Comparison of ENCODE assay signal across 8 mouse cellular contexts in genomic region chr17:24527723-24528559, GRCm38 (mm10). TPM values are rescaled to one million over a fixed set of nuclear protein-coding genes. Genes with fewer than 3 reads are reported as not detected.
DNase-seq lines count a peak whose midpoint lies in the region; ATAC-seq lines count a peak whose summit lies in the region.

Gene Traf7, minus strand, starts transcription at chr17:24527938.

- H3K9ac ChIP-seq in hindbrain, embryonic 12.5 days = peak within 1 kb of the TSS; percentile 91

- H3K9me3 ChIP-seq in hindbrain, embryonic 12.5 days (replicated peaks) = no peaks in the 10 kb centered on the region

- peaks cover 10% of the 10 kb centered on the region; the same call in 1 of the 2 replicates for H3K36me3 ChIP-seq in hindbrain, embryonic 12.5 days

- no peaks in the 10 kb centered on the region for H3K27me3 ChIP-seq in hindbrain, embryonic 12.5 days

- peak within 1 kb of the TSS; percentile 82 for H3K27ac ChIP-seq in hindbrain, embryonic 12.5 days

- peak; percentile 98 for DNase-seq in NIH3T3 (ENCODE audit: low read depth)
- peak; percentile 92 to 94 for DNase-seq in cerebellum, postnatal 10 days
- peak; percentile 93 to 97 for DNase-seq in frontal cortex, postnatal 10 days (ENCODE audit: low spot score in 2 of 2)
- DNase-seq in layer of hippocampus, postnatal 14 days (ENCODE audit: low spot score in 2 of 2) = peak; percentile 87 to 99
- DNase-seq in lung, postnatal 14 days = peak; percentile 90
- DNase-seq in retina, adult 2 months (ENCODE audit: low read depth, low spot score) = peak; percentile 99
- DNase-seq in thymus, postnatal 36 days = peak; percentile 85 to 91

- under 1% methylated on average over 40 of the region's 40 CpGs for WGBS in hindbrain, embryonic 12.5 days

- H3K4me2 ChIP-seq in hindbrain, embryonic 12.5 days (replicated peaks) = peak within 1 kb of the TSS; percentile 83

- H3K4me1 ChIP-seq in hindbrain, embryonic 12.5 days = peaks cover 43% of the 10 kb centered on the region

- H3K4me3 ChIP-seq in hindbrain, embryonic 12.5 days = peak within 1 kb of the TSS; percentile 71

- peak; percentile 97 for ATAC-seq in hindbrain, embryonic 12.5 days (ENCODE audit: low FRiP score)

RNA-seq across cellular contexts. Expression of gene Traf7, which starts in this region (rescaled TPM):
- 86.5 and 87.0 TPM in 2 replicates for polyA plus RNA-seq in hindbrain, embryonic 12.5 days (2016; fragmentation: Nextera tagmentation; extraction: Ambion mirVana)
- 10 to 100 TPM; 93.6 to 96.0 TPM for total RNA-seq in layer of hippocampus, postnatal 14 days (2021)

Comparison
In these comparisons a context has a peak if more than half of its experiments do, and no peak if none do; other contexts are left out.
1. Peak in every context shown above with its lines: DNase-seq, ATAC-seq, H3K4me3 ChIP-seq and H3K27ac ChIP-seq.